Mouse (Mus musculus): ENCODE data around the gene Cbll1. TPM values are rescaled to one million over a fixed set of nuclear protein-coding genes. Genes with fewer than 3 reads are reported as not detected.
A peak's percentile ranks its signal among the peaks of the same experiment; 100 is the strongest.
"Not testable (repeated sequence)": the region's sequence is repeated elsewhere in the genome, so short reads cannot be mapped to it uniquely, and the experiment has no call there.

Cbll1 gene
- total and polyA plus RNA-seq, 2 experiments from 2014 or later: 17.4 to 19.5 TPM

DNA sequence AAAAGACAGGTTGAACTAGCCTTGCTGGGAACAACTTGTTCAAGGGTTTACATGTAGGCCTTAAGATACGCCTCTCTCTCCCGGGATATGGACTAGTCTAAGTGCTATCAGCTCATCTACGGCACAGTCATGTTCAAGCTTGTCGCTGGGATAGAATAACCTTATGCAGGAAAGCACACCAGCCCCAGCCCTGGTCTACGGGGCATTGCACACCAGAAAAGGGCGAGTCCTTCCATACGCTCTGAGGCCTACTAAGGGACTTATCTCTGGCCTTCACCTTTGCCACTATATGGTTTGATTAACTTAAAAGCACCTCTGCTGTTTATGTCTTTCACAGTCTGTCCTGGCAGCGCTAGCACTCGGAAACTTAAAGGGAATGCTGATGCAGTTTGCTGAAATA lies 38.0 kb downstream of the Cbll1 start:
- ATAC-seq (ENCODE audit: low FRiP score): no peak
- no peak for DNase-seq (ENCODE audit: low spot score)
- WGBS: 94% methylated on average over 9 of the region's 9 CpGs
- Histone ChIP-seq H3K27me3 (ENCODE audit: insufficient read depth, low read length) (no peaks in the 10 kb centered on the region), H3K27ac (ENCODE audit: low read depth, low read length) (no peak overlapping the region), H3K4me3 (ENCODE audit: low read depth, low read length) (no peak overlapping the region), H3K36me3 (ENCODE audit: insufficient read depth, low read length) (no peaks in the 10 kb centered on the region), H3K9me3 (ENCODE audit: low read length) (no peaks in the 10 kb centered on the region), H3K4me2 (ENCODE audit: low read depth, low read length, poor library complexity, severe bottlenecking) (no peak overlapping the region), H3K9ac (replicated peaks; ENCODE audit: low read length, poor library complexity, severe bottlenecking) (no peak overlapping the region), H3K4me1 (ENCODE audit: insufficient read depth, low read length) (no peaks in the 10 kb centered on the region)
- no peak for TF ChIP-seq CTCF (IDR thresholded peaks at IDR 0.05)

DNA sequence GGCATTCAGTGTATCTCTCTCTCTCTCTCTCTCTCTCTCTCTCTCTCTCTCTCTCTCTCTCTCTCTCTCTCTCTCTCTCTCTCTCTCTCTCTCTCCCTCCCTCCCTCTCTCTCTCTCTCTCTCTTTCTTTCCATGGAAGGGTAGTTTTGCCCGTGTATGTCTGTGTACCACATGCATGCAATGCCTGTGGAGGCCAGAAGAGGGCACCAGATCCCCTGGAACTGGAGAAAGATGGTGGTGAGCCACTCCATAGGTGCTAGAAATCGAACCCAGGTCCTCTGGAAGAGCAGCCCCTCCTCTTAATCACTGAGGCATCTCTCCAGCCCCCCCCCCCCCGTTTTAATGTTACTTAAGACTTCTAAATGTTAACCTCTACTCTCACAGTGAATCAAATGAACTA lies 39.1 kb downstream of the Cbll1 start:
- not testable (repeated sequence) for H3K4me3 ChIP-seq (ENCODE audit: low read depth, low read length); H3K9ac ChIP-seq (replicated peaks; ENCODE audit: low read length, poor library complexity, severe bottlenecking); ATAC-seq (ENCODE audit: low FRiP score); H3K27me3 ChIP-seq (ENCODE audit: insufficient read depth, low read length); H3K27ac ChIP-seq (ENCODE audit: low read depth, low read length); H3K36me3 ChIP-seq (ENCODE audit: insufficient read depth, low read length); H3K9me3 ChIP-seq (ENCODE audit: low read length); H3K4me2 ChIP-seq (ENCODE audit: low read depth, low read length, poor library complexity, severe bottlenecking); H3K4me1 ChIP-seq (ENCODE audit: insufficient read depth, low read length); DNase-seq (ENCODE audit: low spot score)
- 50% methylated on average over 3 of the region's 3 CpGs for WGBS
- TF ChIP-seq CTCF (IDR thresholded peaks at IDR 0.05): peak; percentile 52

DNA sequence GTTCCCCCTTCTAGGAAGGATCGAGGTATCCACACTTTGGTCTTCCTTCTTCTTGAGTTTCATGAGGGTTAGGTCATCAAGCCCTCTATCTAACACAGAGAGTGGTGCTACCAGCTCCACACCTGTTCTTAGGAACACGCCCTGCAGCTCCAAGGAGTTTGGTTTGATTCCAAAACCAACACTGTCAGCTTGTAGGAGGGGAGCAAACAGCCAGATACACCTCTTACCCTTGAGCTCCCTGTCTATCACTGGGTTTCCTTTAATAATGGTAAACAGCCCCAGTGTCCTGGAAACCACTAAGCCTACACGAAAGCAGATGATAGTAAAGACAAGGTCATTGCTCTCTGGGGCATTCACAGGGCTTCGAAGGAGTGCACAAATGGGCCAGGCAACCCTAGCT lies 40.9 kb downstream of the Cbll1 start:
- 77% methylated on average over 4 of the region's 4 CpGs for WGBS
- TF ChIP-seq CTCF (IDR thresholded peaks at IDR 0.05): no peak
- no peak for DNase-seq (ENCODE audit: low spot score)

DNA sequence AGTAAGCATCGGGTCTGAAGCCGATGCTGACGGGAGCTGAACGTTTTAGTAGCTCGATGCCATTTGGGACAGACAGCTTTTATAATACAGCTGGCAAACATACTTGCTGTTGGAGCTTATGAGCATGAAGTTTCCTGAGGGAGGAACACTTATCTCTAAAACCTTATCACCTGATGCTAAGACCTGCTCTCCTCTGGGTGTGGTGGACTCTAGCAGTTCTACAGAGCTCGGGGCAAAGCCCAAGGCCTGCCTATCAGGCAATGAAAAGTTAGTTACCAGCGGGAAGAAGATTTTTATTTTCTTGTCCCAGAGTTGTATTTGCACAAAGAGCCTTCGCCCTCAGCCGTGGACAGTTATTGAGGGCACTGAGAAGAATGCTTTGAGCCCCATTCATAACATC lies 43.1 kb downstream of the Cbll1 start:
- no peak for TF ChIP-seq CTCF (IDR thresholded peaks at IDR 0.05)
- ATAC-seq (ENCODE audit: low FRiP score): no peak
- WGBS: 91% methylated on average over 9 of the region's 9 CpGs

More for the DNA sequence above, 40.9 kb downstream of the Cbll1 start:
- no peak for ATAC-seq (ENCODE audit: low FRiP score)
- no peak overlapping the region for H3K4me3 ChIP-seq (ENCODE audit: low read depth, low read length)
- no peaks in the 10 kb centered on the region for H3K36me3 ChIP-seq (ENCODE audit: insufficient read depth, low read length)
- H3K4me1 ChIP-seq (ENCODE audit: insufficient read depth, low read length): no peaks in the 10 kb centered on the region
- H3K9me3 ChIP-seq (ENCODE audit: low read length): no peaks in the 10 kb centered on the region
- no peak overlapping the region for H3K4me2 ChIP-seq (ENCODE audit: low read depth, low read length, poor library complexity, severe bottlenecking)
- H3K9ac ChIP-seq (replicated peaks; ENCODE audit: low read length, poor library complexity, severe bottlenecking): no peak overlapping the region
- H3K27me3 ChIP-seq (ENCODE audit: insufficient read depth, low read length): no peaks in the 10 kb centered on the region
- no peak overlapping the region for H3K27ac ChIP-seq (ENCODE audit: low read depth, low read length)

DNA sequence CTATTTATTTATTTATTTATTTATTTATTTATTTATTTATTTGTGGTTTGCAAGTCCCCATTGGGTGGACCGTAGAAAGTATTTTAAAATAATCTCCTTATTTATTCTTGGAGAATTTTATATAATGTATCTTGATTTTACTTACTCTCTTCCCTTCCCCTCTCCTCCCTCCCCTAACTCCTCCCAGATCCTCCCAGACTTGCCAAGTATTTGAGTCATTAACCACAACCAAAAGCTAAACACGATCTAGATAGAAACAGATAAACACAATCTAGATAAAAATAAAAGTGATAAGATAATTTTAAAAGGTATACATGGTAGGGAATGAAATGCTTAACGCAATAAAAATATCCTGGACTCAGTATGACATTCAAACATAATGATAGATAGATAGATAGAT lies 50.1 kb downstream of the Cbll1 start:
- H3K27ac ChIP-seq (ENCODE audit: low read depth, low read length): no peak overlapping the region
- H3K9ac ChIP-seq (replicated peaks; ENCODE audit: low read length, poor library complexity, severe bottlenecking): no peak overlapping the region
- no peaks in the 10 kb centered on the region for H3K4me1 ChIP-seq (ENCODE audit: insufficient read depth, low read length)
- TF ChIP-seq CTCF (IDR thresholded peaks at IDR 0.05): no peak
- DNase-seq (ENCODE audit: low spot score) (no peak), ATAC-seq (ENCODE audit: low FRiP score) (no peak)
- no peak overlapping the region for H3K4me3 ChIP-seq (ENCODE audit: low read depth, low read length)
- H3K9me3 ChIP-seq (ENCODE audit: low read length): no peaks in the 10 kb centered on the region
- no peak overlapping the region for H3K4me2 ChIP-seq (ENCODE audit: low read depth, low read length, poor library complexity, severe bottlenecking)
- H3K36me3 ChIP-seq (ENCODE audit: insufficient read depth, low read length): no peaks in the 10 kb centered on the region
- H3K27me3 ChIP-seq (ENCODE audit: insufficient read depth, low read length): no peaks in the 10 kb centered on the region
- 92% methylated on average over 3 of the region's 3 CpGs for WGBS

More for the DNA sequence above, 43.1 kb downstream of the Cbll1 start:
- Histone ChIP-seq H3K9ac (replicated peaks; ENCODE audit: low read length, poor library complexity, severe bottlenecking) (no peak overlapping the region), H3K27ac (ENCODE audit: low read depth, low read length) (no peak overlapping the region), H3K4me3 (ENCODE audit: low read depth, low read length) (no peak overlapping the region), H3K27me3 (ENCODE audit: insufficient read depth, low read length) (no peaks in the 10 kb centered on the region), H3K36me3 (ENCODE audit: insufficient read depth, low read length) (no peaks in the 10 kb centered on the region), H3K4me1 (ENCODE audit: insufficient read depth, low read length) (no peaks in the 10 kb centered on the region), H3K9me3 (ENCODE audit: low read length) (no peaks in the 10 kb centered on the region), H3K4me2 (ENCODE audit: low read depth, low read length, poor library complexity, severe bottlenecking) (no peak overlapping the region)
- DNase-seq (ENCODE audit: low spot score): no peak

DNA sequence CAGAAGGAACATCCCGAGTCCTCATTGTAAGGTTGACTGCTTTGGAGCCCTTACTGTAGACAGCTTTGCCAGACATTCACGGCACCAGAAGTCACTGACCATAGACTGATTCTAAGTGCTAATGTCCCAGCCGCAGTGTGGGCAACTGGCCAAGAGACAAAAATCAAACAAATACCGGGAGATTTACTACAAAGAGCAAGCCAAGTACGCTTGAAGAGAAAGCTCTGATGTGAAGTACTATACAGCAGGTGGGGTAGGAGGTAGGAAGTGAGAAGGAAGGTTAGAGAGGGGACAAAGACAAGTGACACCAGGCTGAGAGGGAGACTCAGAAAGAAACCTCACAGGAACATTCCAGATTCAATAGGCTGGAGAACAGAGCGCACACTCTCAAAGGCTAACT lies 54.6 kb downstream of the Cbll1 start:
- H3K4me1 ChIP-seq (ENCODE audit: insufficient read depth, low read length): no peaks in the 10 kb centered on the region
- no peak overlapping the region for H3K9ac ChIP-seq (replicated peaks; ENCODE audit: low read length, poor library complexity, severe bottlenecking)
- no peak overlapping the region for H3K27ac ChIP-seq (ENCODE audit: low read depth, low read length)
- DNase-seq (ENCODE audit: low spot score) (no peak), ATAC-seq (ENCODE audit: low FRiP score) (no peak)
- no peak overlapping the region for H3K4me2 ChIP-seq (ENCODE audit: low read depth, low read length, poor library complexity, severe bottlenecking)
- H3K27me3 ChIP-seq (ENCODE audit: insufficient read depth, low read length): peaks cover 4% of the 10 kb centered on the region; the same call in 1 of the 2 replicates
- WGBS: 68% methylated on average over 6 of the region's 6 CpGs
- no peak overlapping the region for H3K4me3 ChIP-seq (ENCODE audit: low read depth, low read length)
- no peaks in the 10 kb centered on the region for H3K9me3 ChIP-seq (ENCODE audit: low read length)
- no peak for TF ChIP-seq CTCF (IDR thresholded peaks at IDR 0.05)
- no peaks in the 10 kb centered on the region for H3K36me3 ChIP-seq (ENCODE audit: insufficient read depth, low read length)

Data from midbrain, postnatal 0 days (tissue).